ENCODE assay signal across 8 mouse cellular contexts in the genomic region with DNA sequence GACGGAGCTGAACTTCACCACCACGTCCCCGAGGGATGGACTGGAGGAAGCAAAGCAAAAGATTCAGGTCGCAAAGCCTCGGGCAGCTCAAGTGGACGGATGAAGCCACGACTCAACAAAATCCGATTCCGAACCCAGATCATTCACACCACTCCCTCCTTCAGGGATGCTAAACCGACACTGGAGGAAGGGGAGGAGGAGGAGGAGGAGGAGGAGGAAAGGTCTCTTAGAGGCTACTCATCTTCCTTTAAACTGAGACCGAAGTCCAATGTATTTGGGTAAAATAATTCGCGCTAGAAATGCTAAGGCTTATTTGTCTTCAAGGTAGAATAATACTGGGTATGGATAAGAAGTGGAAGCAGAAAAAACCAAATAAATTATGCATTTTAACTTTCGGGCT. TPM values are rescaled to one million over a fixed set of nuclear protein-coding genes. Genes with fewer than 3 reads are reported as not detected.
A peak's percentile ranks its signal among the peaks of the same experiment; 100 is the strongest.
DNase-seq lines count a peak whose midpoint lies in the region; ATAC-seq and TF ChIP-seq lines count a peak whose summit lies in the region.

No protein-coding gene starts in this region.

- no peaks in the 10 kb centered on the region for H3K36me3 ChIP-seq in testis, adult 2 months (ENCODE audit: control insufficient read depth, insufficient read depth, low read length)
- H3K36me3 ChIP-seq in liver, embryonic 13.5 days: no peaks in the 10 kb centered on the region

- no peak for TF ChIP-seq POLR2A in cerebellum, adult 2 months (IDR thresholded peaks at IDR 0.05; ENCODE audit: borderline replicate concordance, insufficient read depth, low read length)
- no peak for TF ChIP-seq POLR2A in testis, adult 2 months (IDR thresholded peaks at IDR 0.05; ENCODE audit: control insufficient read depth, low read depth, low read length)

- H3K9ac ChIP-seq in liver, embryonic 13.5 days: no peak overlapping the region

- H3K4me2 ChIP-seq in liver, embryonic 13.5 days: peak overlapping the region; percentile 87

- H3K27me3 ChIP-seq in cerebellum, adult 2 months (ENCODE audit: control insufficient read depth, insufficient read depth, low read length): no peaks in the 10 kb centered on the region
- H3K27me3 ChIP-seq in testis, adult 2 months (ENCODE audit: control insufficient read depth, insufficient read depth, low read length): no peaks in the 10 kb centered on the region
- H3K27me3 ChIP-seq in liver, embryonic 13.5 days: peaks cover 56% of the 10 kb centered on the region

- WGBS in cerebellum, adult 2 months: 47% methylated on average over 14 of the region's 14 CpGs
- 38% methylated on average over 14 of the region's 14 CpGs for WGBS in liver, embryonic 13.5 days (ENCODE audit: insufficient replicate concordance)

- 0 out of 2 replicates have a peak, but pooled peaks cover 3% of the 10 kb centered on the region for H3K4me1 ChIP-seq in cerebellum, adult 2 months (ENCODE audit: control insufficient read depth, insufficient read depth, low read length)
- peaks cover 6% of the 10 kb centered on the region for H3K4me1 ChIP-seq in testis, adult 2 months (ENCODE audit: control insufficient read depth, insufficient read depth, low read length)
- H3K4me1 ChIP-seq in liver, embryonic 13.5 days (replicated peaks): peaks cover 17% of the 10 kb centered on the region

- no peak overlapping the region for H3K27ac ChIP-seq in cerebellum, adult 2 months (ENCODE audit: insufficient read depth, low read length)
- H3K27ac ChIP-seq in testis, adult 2 months (ENCODE audit: control insufficient read depth, insufficient read depth, low read depth, low read length): no peak overlapping the region
- no peak overlapping the region for H3K27ac ChIP-seq in liver, embryonic 13.5 days

- TF ChIP-seq CTCF in cerebellum, adult 2 months (IDR thresholded peaks at IDR 0.05; ENCODE audit: borderline replicate concordance, insufficient read depth, low read depth, low read length): no peak
- no peak for TF ChIP-seq CTCF in testis, adult 2 months (IDR thresholded peaks at IDR 0.05; ENCODE audit: control insufficient read depth, insufficient read depth, insufficient replicate concordance, low read depth, low read length)

- H3K9me3 ChIP-seq in liver, embryonic 13.5 days (replicated peaks): no peaks in the 10 kb centered on the region

- ATAC-seq in liver, embryonic 13.5 days (ENCODE audit: low read depth): no peak

- no peak for DNase-seq in cerebellum, adult 2 months
- DNase-seq in cerebellum, adult 18-20 months: no peak
- no peak for DNase-seq in testis, postnatal 14 days (ENCODE audit: low spot score)
- no peak for DNase-seq in liver, embryonic 13.5 days
- no peak for DNase-seq in adrenal gland, postnatal 25 days
- no peak for DNase-seq in retina, postnatal 1 day
- no peak for DNase-seq in cerebellum, postnatal 25 days

- peak overlapping the region; percentile 76 for H3K4me3 ChIP-seq in cerebellum, adult 2 months (replicated peaks; ENCODE audit: insufficient read depth, low read depth, low read length)
- peak overlapping the region; percentile 97 for H3K4me3 ChIP-seq in testis, adult 2 months (ENCODE audit: control insufficient read depth, low read depth, low read length)
- peak overlapping the region; percentile 66 for H3K4me3 ChIP-seq in liver, embryonic 13.5 days (replicated peaks)

RNA-seq across cellular contexts. Expression of gene Sowahc, which starts 1.5 kb away (rescaled TPM):
- 5.8 and 6.0 TPM in 2 replicates for polyA plus RNA-seq in cerebellum, adult 2 months (2012; rRNA removed)
- polyA plus RNA-seq in testis, adult 2 months (2012; rRNA removed): 2.3 and 2.5 TPM in 2 replicates
- polyA plus RNA-seq in liver, embryonic 13.5 days (2015; fragmentation: Nextera tagmentation; extraction: Ambion mirVana): 1.5 and 2.1 TPM in 2 replicates
- 29.0 and 29.1 TPM in 2 replicates for total RNA-seq in adrenal gland, postnatal 25 days (2021)

RNA-seq across cellular contexts. Expression of gene Sept10, which starts 1.7 kb away (rescaled TPM):
- polyA plus RNA-seq in cerebellum, adult 2 months (2012; rRNA removed): 8.5 and 8.6 TPM in 2 replicates
- polyA plus RNA-seq in testis, adult 2 months (2012; rRNA removed): 45.5 and 52.0 TPM in 2 replicates
- polyA plus RNA-seq in liver, embryonic 13.5 days (2015; fragmentation: Nextera tagmentation; extraction: Ambion mirVana): 11.5 and 14.3 TPM in 2 replicates
- total RNA-seq in adrenal gland, postnatal 25 days (2021): 47.4 and 67.0 TPM in 2 replicates
